Mouse (Mus musculus): ENCODE data around the gene Syap1. TPM values are rescaled to one million over a fixed set of nuclear protein-coding genes. Genes with fewer than 3 reads are reported as not detected.

The Syap1 gene
- polyA plus RNA-seq, 1 experiment from 2014 or later: 28.6 TPM

GRCm38 (mm10) chrX:162828016-162828415 is 60.2 kb downstream of the Syap1 start:
- peak overlapping the region; percentile 69 for H3K4me3 ChIP-seq
- no peak for DNase-seq (ENCODE audit: low spot score)
- no peaks in the 10 kb centered on the region for H3K9me3 ChIP-seq
- H3K27ac ChIP-seq (replicated peaks): no peak overlapping the region
- 51% methylated on average over 6 of the region's 6 CpGs for WGBS
- H3K36me3 ChIP-seq (replicated peaks): peaks cover under 1% of the 10 kb centered on the region; the same call in 1 of the 2 replicates
- H3K27me3 ChIP-seq (replicated peaks; ENCODE audit: low read depth, poor library complexity, severe bottlenecking): peaks cover 24% of the 10 kb centered on the region
- H3K4me1 ChIP-seq: no peaks in the 10 kb centered on the region

MicroRNA genes within 50 kb of the gene (microRNA counts, 519-probe panel; counts per million panel counts)
- microRNA mmu-miR-3473: 188 counts per million, percentile 57 among the panel's probes with 10 or more counts

Small RNAs within 50 kb of the gene (microRNA-seq; reads per million reads assigned to microRNA genes)
- gene Mir3473a: not detected

Other genes starting within 250 kb of the Syap1 start
- 0.25 and 0.29 TPM in 2 replicates for gene Reps2, start 244.8 kb downstream of the Syap1 start, polyA plus RNA-seq (2016; fragmentation: Nextera tagmentation; extraction: Ambion mirVana)
- 414 and 415 TPM in 2 replicates for gene Rbbp7, start 128.0 kb downstream of the Syap1 start, polyA plus RNA-seq (2016; fragmentation: Nextera tagmentation; extraction: Ambion mirVana)
- 17.0 and 17.4 TPM in 2 replicates for gene Txlng, start 59.0 kb downstream of the Syap1 start, polyA plus RNA-seq (2016; fragmentation: Nextera tagmentation; extraction: Ambion mirVana)
- 69.2 and 77.9 TPM in 2 replicates for gene Ctps2, start 12.8 kb upstream of the Syap1 start, polyA plus RNA-seq (2016; fragmentation: Nextera tagmentation; extraction: Ambion mirVana)
- not detected in 2 replicates for gene S100g, start 76.2 kb upstream of the Syap1 start, polyA plus RNA-seq (2016; fragmentation: Nextera tagmentation; extraction: Ambion mirVana)